Mouse (Mus musculus) 3134 (cell line): Measurements from ENCODE around the gene Rbm4b.
A peak's percentile ranks its signal among the peaks of the same experiment; 100 is the strongest.
"Not testable (repeated sequence)": the region's sequence is repeated elsewhere in the genome, so short reads cannot be mapped to it uniquely, and the experiment has no call there.

ENCODE experiments used
- DNase-seq: peaks from one replicate; pipeline ENCODE4 v3.0.0-alpha.2; 2011; ENCODE audit warnings: low spot score; ENCODE audit not compliant: insufficient read length; ENCODE audit errors: extremely low read depth

Gene Rbm4b

DNA sequence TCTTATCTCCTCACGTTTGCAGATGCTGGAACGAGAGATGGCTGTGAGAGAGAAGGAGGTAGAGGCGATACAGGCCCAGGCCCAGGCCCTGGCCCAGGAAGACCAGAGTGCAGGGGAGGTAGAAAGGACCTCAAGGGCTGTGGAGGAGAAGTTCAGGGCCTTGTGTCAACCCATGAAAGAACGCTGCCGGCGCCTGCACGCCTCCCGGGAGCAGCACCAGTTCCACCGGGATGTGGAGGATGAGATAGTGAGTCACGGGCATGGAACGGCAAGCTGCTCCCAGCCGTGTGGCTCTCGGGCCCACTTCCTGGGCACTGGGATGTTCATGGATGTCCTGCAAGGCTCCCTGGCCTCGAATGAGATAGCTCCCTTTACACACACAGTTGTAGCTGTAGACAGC lies 12.3 kb upstream of the Rbm4b start:
- no peak for DNase-seq

DNA sequence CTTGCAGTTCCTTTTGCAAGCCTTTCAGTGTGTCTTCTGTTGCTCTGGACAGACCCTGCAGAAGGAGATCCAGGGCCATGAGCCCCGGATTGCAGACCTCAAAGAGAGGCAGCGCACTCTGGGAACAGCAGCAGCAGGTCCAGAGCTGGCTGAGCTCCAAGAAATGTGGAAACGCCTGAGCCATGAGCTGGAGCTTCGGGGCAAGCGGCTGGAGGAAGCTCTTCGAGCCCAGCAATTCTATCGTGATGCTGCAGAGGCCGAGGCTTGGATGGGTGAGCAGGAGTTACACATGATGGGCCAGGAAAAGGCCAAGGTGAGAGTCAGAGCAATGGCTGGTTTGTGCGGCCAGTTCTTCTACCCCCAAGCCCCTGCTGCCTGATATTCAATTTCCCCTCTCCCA lies 11.2 kb upstream of the Rbm4b start:
- no peak for DNase-seq

DNA sequence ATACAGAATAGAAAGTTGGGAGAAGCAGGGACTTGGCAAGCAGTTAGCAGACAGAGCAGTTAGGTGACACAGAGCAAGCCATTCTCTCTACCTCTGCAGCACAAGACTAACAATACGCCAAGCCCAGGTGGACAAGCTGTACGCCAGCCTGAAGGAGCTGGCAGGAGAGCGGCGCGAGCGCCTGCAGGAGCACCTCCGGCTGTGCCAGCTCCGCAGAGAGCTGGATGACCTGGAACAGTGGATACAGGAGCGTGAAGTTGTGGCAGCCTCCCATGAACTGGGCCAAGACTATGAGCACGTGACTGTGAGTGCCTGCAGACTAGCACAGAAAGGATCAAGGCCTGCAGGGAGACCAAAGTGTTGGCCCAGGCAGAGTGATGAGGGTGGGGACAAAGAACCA lies 10.6 kb upstream of the Rbm4b start:
- no peak for DNase-seq

DNA sequence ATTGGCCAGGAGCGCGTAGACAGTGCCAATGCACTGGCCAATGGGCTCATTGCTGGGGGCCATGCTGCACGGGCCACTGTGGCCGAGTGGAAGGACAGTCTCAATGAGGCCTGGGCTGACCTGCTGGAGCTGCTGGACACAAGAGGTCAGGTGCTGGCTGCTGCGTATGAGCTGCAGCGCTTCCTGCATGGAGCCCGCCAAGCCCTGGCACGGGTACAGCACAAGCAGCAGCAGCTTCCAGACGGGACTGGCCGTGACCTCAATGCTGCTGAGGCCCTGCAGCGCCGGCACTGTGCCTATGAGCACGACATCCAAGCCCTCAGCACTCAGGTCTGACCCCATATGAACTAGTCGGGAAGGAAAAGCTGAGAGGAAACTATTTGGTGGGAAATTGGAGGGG lies 9.7 kb upstream of the Rbm4b start:
- no peak for DNase-seq

DNA sequence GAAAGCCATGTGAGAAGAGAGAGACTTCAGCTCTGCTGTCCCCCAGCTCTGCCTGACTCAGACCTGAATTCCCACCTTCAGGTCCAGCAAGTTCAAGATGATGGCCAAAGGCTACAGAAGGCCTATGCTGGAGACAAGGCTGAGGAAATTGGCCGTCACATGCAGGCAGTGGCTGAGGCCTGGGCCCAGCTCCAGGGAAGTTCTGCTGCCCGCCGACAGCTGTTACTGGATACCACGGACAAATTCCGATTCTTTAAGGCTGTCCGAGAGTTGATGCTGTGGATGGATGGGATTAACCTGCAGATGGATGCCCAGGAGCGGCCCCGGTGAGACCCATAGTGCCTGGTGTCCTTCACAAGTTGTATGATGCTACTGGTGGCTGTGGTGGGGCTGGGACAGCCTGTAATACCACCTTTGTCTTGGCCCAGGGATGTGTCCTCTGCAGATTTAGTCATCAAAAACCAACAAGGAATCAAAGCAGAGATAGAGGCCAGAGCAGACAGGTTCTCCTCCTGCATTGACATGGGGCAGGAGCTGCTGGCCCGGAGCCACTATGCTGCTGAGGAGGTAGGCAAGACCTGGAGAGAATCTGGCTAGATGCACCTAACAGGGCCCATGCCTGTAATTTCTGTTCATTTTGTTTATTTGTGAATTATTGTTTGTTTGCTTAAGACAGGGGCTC lies 8.5 kb upstream of the Rbm4b start:
- DNase-seq, result no peak

DNA sequence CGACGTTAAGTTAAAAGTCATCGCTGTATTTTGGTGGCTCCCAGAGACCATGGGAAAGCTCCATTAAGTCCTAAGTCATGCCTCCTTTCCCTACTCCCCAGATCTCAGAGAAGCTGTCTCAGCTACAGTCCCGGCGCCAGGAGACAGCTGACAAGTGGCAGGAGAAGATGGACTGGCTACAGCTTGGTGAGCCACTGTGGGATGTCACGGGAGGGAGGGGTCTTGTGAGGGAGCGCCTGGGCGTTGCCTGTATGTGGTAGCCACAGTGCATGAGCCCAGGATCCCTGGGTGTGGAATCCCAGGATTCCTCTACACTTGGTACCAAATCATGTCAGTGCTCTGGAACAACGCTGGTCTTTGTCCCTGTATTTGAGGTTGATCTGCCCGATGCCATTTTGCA lies 7.8 kb upstream of the Rbm4b start:
- no peak for DNase-seq

DNA sequence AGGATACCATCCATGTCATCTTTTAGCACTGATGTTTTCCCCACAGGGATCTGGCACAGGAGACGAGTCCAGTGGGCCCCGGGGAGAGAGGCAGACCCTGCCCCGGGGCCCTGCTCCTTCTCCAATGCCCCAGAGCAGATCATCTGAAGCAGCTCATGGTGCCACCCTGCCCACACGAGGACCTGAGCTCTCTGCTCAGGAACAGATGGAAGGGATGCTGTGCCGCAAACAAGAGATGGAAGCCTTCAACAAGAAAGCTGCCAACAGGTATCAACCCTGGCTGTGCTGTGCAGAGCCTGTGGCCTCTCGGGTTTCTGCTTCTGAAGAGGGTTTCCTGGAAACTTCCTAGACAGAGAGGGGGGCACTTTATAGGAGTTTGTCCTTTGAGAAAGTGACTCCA lies 6.3 kb upstream of the Rbm4b start:
- no peak for DNase-seq

DNA sequence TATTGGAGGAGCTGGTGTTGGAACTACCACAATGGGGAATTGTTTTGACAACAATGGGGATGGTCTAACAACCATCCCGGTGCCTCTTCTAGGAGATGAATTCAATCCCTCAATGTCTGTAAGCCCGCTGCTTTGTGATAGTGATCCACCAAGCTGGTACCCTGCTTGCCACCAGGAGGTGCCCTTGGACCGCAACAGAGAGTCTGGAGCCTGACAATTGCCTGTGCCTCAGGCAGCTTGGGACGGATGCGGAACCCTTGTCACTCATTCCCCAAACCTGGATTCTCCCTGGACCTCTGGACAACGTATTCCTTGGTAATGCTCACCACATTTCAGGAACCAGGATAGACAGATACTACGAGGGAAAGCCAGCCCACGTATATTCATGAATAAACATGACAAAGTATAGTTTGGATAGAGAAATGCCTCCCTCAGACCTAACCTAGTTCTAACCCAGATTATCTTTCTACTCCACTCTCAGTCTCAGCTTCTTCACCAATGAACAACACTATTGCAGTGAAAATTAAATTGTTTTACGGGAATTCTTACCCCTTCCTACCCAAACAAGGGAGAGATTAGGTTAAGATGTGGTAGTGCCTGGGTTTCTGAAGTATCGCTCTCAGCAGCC lies 618 bp upstream of the Rbm4b start:
- peak; percentile 59 for DNase-seq

DNA sequence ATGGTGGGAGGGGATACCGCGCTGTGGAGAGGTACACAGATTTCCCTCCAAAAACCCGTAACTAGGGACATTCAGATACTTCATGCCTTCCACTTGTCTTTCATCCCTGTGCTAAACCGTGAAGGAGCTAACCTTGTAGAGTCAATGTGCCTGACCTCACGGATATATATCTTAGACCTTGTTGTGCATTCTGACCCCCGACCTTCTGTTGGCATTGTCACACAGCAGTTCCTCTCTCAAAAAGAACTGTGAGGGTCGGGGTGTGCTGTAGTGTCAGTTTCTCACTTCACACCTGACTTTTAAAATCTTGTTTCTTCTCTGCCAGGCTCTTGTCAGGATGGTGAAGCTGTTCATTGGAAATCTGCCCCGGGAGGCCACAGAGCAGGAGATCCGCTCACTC lies 624 bp downstream of the Rbm4b start:
- no peak for DNase-seq

DNA sequence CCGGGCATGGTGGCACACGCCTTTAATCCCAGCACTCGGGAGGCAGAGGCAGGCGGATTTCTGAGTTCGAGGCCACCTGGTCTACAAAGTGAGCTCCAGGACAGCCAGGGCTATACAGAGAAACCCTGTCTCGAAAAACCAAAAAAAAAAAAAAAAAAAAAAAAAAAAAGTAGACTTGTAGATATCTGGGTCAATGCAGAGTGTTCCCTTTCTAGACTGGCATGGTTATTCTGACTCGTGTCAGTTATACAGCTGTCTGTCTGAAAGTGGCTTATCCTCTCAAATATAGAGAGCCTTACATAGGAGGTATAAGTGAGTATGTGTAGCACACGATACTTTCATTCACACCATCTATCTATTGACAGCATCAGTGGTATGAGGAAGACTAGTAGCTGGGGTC lies 4.2 kb downstream of the Rbm4b start:
- not testable (repeated sequence) for DNase-seq

DNA sequence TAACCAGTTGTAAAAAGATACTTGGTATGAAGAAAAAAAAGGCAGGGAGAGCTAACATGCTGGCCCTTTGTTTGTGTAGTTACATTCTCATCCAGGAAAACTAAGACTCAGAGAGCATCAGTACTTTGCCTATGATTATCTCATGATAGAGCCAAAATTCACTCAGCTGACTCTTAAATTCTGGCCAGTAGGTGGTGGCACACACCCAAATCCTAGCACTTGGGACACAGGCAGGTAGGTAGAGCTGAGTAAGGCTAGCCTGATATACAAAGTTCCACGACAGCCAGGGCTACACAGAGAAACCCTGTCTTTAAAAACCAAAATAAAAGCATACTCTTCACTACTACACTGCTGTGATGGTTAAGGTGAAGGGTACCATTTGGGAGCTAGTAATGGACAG lies 6.6 kb downstream of the Rbm4b start:
- DNase-seq, result no peak

DNA sequence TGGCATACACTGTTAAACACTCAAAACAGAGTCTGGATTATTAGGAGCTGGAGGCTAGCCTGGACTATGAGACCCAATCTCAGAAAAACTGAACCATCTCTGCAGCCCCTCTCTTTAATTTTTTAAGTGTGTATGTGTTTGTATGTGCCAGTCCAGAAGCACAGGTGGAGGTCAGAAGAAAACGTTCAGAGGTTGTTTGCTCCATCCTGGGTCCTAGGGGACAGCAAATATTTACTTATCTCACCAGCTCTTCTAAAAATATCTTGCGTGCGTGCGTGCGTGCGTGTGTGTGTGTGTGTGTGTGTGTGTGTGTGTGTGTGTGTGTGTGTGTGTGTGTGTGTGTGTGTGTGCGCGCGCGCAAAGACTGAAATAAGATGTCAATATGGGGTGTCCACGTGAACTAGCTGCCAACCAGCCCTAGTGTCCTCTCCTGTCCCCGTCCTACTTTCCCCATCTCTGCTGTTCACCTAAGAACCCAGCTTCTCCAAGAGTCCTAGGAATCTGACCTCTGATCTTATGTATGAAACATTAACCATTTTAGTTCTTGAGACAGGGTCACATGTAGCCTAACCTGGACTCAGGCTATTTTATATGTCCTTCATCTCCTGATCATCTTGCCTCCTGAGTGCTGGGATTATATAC lies 11.3 kb downstream of the Rbm4b start:
- DNase-seq, result no peak

DNA sequence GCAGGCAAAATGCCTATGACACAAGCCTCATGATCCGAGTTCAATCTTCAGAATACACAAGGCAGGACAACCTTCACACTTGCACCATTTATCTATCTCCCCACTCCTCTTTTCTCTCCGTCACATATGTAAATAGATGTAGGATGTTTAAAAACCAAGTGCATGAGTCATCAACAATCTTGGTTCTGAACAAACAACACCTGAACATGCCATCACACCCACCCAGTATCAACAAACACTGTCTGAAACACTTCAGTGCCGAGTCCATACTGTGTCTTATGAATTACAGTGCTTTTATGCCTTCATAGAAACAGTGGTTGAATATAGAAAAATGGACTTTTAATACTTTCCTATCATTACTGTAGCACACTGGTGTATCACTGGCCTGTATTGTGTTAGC lies 16.5 kb downstream of the Rbm4b start:
- DNase-seq, result no peak

DNA sequence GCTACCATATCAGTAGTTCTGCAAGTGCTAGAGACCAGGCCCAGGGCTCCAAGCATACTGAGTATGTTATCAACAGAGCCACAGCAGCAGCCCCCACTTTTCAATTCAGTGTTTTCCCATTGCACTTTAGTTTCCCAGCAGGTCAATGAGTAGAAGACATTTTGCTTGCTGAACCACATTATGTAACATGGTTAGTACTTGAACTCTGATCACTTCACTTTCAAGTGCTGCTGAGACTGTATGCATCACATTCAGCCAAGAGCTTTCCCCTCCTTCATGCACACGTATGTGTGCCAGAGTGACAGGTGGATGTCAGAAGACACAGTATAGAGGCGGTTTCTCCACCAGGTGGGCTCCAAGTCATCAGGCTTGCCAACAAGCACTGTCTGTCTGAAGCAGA lies 26.6 kb downstream of the Rbm4b start:
- DNase-seq, result no peak

DNA sequence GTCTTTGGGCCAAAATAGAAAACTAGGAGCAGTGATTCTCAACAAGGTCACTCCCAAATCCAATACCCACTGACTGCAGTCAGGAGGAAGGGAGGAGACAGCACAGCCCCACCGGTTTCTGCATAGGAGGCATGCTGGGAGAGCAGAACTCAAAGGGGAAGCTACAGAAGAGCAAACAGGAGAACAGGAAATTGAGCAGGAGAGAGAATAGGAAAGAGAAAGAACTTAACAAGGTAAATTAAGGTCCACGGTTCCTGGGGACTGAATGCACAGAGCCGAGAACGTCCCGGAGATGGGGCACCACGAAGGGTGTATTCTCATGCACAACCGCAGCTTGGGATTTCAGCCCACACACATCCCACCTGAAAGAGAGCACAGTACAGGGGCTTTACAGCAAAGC lies 28.9 kb downstream of the Rbm4b start:
- no peak for DNase-seq

DNA sequence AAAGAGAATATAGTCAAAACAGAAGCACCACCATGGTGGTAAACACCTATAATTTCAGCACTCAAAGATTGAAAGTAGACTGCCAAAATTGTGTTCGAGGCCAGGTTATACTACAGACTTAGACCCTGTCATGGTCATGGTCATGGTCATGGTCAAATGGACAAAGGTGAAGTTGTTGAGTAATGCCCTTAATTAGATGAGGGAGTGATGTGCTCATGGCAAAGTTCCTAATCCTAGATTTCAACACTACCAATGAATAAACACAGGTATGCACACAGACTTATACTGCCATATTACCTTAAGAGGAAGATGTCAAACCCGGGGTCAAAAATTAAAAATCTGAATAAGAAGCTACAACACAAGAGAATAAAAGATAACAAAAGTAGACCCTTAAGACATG lies 30.0 kb downstream of the Rbm4b start:
- no peak for DNase-seq

DNA sequence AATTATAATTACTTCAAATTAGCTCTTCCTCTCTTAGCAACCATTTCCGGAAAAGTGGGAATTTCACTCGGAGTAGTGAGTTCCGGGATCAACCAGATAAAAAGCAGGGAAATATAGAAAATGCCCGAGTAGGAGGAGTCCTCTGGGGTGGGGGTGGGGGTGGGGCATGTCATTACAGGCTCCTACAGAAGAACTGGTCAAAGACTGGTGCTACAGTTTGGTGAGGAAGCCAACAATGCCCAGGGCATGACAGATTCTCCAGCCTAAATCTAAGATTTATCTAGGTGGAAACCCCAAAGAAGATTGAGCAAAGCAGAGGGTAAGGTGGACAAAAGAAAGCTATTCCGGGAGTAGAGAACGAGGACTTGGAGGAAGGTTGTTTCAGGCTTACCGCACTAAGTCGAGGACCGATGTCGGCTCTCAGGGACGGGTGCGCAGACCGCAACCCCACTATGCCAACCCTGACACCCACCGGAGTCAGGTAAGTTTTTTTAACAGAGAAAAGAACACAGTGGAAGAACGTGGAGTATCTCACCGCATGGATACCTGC lies 37.1 kb downstream of the Rbm4b start:
- no peak for DNase-seq

DNA sequence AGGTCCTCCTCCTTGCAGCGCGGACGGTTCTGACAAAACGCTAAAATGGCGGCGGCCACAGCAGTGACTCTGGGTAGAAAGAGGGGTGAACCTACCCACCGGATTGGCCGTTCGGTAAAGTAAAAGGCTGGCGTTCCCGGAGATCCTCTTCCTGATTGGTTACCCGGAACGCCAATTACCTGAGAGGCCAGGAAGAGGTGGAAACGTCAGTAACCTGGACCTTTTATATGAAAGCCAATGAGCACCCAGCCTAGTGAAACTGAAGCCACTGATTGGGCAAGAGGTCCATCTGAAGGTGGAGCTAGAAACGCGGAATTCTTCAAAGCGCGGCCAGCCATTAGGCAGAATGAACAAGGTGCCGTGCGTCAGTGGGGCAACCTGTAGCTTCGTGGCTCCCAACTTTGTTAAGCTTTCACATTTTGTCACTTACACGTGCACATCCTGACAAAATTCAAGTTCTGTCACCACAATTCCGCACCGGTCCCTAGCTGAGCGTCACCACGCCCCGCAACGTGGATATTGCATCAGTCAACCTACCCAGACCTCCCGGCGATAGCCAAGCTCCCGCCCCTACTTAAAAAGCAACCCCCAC lies 37.6 kb downstream of the Rbm4b start, which contains the start of gene Rbm4:
Gene Rbm4 (minus strand): TSS at position 71 of the 592 bp plus-strand sequence.
- DNase-seq, result peak; percentile 90

DNA sequence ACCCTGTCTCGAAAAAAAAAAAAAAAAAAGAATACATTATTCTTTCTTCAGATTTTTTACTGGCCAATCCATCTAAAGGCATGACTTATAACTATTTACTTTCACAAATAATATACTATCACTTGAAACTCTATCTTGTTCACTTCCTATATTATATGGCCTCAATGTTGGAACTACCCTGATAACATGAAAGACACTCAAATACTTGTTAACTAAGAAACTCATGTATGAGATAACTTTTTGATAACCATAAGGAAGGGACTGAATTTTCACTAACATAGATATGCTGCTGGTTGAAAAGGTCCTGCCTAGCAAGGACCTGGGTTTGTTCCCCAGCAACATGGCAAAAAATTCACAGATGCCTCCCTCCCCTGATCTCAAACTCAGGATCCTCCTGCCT lies 39.6 kb downstream of the Rbm4b start:
- DNase-seq, result no peak

DNA sequence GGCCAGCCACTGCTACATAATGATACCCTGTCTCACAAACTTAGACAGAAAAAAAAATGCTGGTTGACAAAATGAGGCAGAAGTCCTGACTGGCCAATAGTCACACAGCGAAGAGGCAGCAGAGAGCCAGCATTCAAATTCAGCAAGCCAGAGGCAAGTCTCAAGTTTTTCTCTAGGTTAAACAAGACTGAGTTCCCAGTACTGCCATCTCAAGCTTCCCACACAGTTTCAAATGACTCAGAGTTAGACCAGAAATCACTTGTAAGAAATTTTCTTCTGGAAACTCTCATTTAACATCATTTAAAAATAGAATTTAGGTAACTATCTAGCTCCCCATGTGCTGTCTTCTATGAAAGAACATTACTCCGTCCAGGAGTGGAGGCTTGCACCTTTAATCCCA lies 41.5 kb downstream of the Rbm4b start:
- DNase-seq, result no peak

DNA sequence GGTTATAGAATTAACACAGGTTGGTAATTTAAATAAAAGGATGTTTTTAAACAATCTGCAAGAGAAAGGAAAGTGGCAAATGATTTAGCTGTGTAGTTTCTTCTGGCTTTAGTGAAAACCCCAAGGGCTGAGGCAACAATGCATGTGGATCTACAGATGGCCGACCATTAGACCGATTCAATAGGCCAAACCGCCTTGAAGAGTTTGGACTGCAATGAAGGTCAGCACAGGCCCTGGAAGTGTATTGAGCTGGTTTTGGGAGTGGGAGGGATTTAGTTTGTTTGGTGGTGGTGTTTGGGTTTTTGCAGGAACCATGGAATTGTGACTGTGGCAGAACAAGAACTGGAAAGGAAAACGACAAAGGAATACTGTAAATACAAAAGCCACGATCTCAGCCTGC lies 42.8 kb downstream of the Rbm4b start:
- DNase-seq, result no peak

DNA sequence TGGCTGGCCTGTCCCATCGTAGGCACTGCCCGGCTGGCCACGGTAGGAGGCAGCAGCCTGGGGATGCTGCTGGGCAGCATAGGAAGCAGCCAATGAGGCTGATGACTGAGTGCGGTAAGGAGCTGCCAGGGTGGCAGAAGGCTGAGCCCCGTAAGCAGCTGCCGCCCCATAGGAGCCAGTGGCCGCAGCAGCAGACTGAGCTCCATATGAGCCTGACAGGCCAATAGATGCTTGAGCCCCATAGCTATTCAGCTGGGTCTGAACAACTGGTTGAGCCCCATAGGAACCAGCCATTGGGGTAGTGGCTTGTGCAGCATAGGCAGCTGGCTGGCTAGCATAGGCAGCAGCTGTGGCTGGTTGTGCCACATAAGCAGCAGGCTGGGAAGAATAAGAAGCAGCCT lies 46.4 kb downstream of the Rbm4b start:
- DNase-seq, result no peak
